Mouse (Mus musculus) testis, adult 2 months (tissue): ENCODE data around the gene Tbc1d12. TPM values are rescaled to one million over a fixed set of nuclear protein-coding genes. Genes with fewer than 3 reads are reported as not detected.

Experiments
- H3K27ac ChIP-seq: fragments of 200-500 bp; 2 replicates; pipeline ENCODE4 v1.5.1; 2012; ENCODE audit warnings: low read depth, low read length; ENCODE audit not compliant: control insufficient read depth, insufficient read depth
- H3K27me3 ChIP-seq: fragments of 200-500 bp; 2 replicates; pipeline ENCODE4 v1.6.1; 2012; ENCODE audit warnings: mild to moderate bottlenecking, low read length, moderate library complexity; ENCODE audit not compliant: control insufficient read depth, insufficient read depth
- H3K36me3 ChIP-seq: fragments of 200-500 bp; 2 replicates; pipeline ENCODE4 v1.6.1; 2012; ENCODE audit warnings: mild to moderate bottlenecking, low read length; ENCODE audit not compliant: control insufficient read depth, insufficient read depth
- H3K4me1 ChIP-seq: fragments of 200-500 bp; 2 replicates; pipeline ENCODE4 v1.6.1; 2012; ENCODE audit warnings: low read length; ENCODE audit not compliant: control insufficient read depth, insufficient read depth
- H3K4me3 ChIP-seq: fragments of 200-500 bp; 2 replicates; pipeline ENCODE4 v1.5.1; 2012; ENCODE audit warnings: low read depth, mild to moderate bottlenecking, low read length, moderate library complexity, mixed read lengths; ENCODE audit not compliant: control insufficient read depth
- CTCF ChIP-seq: fragments of 200-500 bp; IDR thresholded peaks from 2 replicates; pipeline ENCODE4 v1.5.1; 2012; ENCODE audit warnings: low read depth, mild to moderate bottlenecking, inconsistent platforms, low read length, moderate library complexity; ENCODE audit not compliant: control insufficient read depth, insufficient read depth, insufficient replicate concordance
- POLR2A ChIP-seq: fragments of 200-500 bp; IDR thresholded peaks from 2 replicates; pipeline ENCODE4 v1.6.1; 2012; ENCODE audit warnings: low read depth, mild to moderate bottlenecking, inconsistent platforms, low read length, moderate library complexity; ENCODE audit not compliant: control insufficient read depth
- polyA plus RNA-seq: library from polyadenylated mRNA; depleted of rRNA; stranded (reverse); fragments of >200 nt; gene quantifications from 2 replicates; pipeline ENCODE4 v1.2.3, GENCODE M21; 2012; rRNA removed

The Tbc1d12 gene
- polyA plus RNA-seq = 4.8 and 5.0 TPM in 2 replicates

GRCm38 (mm10) chr19:38836438-38837170 is at the start of gene Tbc1d12:
Gene Tbc1d12, plus strand, starts transcription at chr19:38836579.
- H3K27ac ChIP-seq = peak within 1 kb of the TSS; percentile 89
- peak within 1 kb of the TSS; percentile 90 for H3K4me3 ChIP-seq
- H3K27me3 ChIP-seq = no peaks in the 10 kb centered on the region
- TF ChIP-seq CTCF (no peak), POLR2A (peak; percentile 62)
- H3K36me3 ChIP-seq = no peaks in the 10 kb centered on the region
- peaks cover 4% of the 10 kb centered on the region; the same call in 1 of the 2 replicates for H3K4me1 ChIP-seq

- peaks cover 2% of the 10 kb centered on the region; the same call in 1 of the 2 replicates for H3K36me3 ChIP-seq
These were observed 48.6 kb upstream of the Tbc1d12 start for GRCm38 (mm10) chr19:38787756-38788155.

DNA sequence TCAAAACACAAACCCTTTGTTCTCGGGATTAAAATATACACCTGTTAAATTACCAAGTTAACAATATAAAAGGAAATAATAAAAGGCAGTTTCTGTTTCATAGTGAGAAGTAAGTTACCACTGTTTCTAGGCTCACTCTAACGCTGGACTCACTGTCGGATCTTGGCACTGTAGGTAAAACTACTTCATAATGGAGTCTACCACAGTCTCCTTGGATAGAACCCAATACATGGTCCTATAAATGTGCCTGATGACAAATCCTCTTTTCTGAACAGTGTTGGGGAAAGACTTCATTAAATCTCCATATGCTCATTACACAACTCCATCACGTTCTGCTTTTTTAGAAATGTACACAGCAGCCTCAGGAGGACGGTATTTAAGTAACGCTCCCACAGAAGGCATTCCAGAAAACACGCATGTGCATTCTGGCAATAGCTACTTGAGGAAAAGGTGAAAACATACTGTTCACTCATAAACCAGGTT is 42.8 kb upstream of the Tbc1d12 start:
- Histone ChIP-seq H3K27me3 (no peaks in the 10 kb centered on the region), H3K27ac (no peak overlapping the region), H3K4me1 (no peaks in the 10 kb centered on the region), H3K36me3 (peaks cover 3% of the 10 kb centered on the region), H3K4me3 (no peak overlapping the region)
- no peak for TF ChIP-seq CTCF
- TF ChIP-seq POLR2A = no peak

More at GRCm38 (mm10) chr19:38787756-38788155, 48.6 kb upstream of the Tbc1d12 start:
- TF ChIP-seq POLR2A (no peak), CTCF (no peak)
- Histone ChIP-seq H3K27me3 (no peaks in the 10 kb centered on the region), H3K4me3 (no peak overlapping the region), H3K27ac (no peak overlapping the region), H3K4me1 (no peaks in the 10 kb centered on the region)

GRCm38 (mm10) chr19:38796546-38796945 is 39.8 kb upstream of the Tbc1d12 start:
- H3K27ac ChIP-seq = no peak overlapping the region
- H3K36me3 ChIP-seq = peaks cover 1% of the 10 kb centered on the region
- no peak for TF ChIP-seq POLR2A
- no peaks in the 10 kb centered on the region for H3K27me3 ChIP-seq
- no peaks in the 10 kb centered on the region for H3K4me1 ChIP-seq
- H3K4me3 ChIP-seq = no peak overlapping the region

GRCm38 (mm10) chr19:38798291-38798690 is 38.1 kb upstream of the Tbc1d12 start:
- Histone ChIP-seq H3K27ac (no peak overlapping the region), H3K36me3 (peaks cover 1% of the 10 kb centered on the region), H3K4me1 (no peaks in the 10 kb centered on the region), H3K27me3 (no peaks in the 10 kb centered on the region), H3K4me3 (no peak overlapping the region)
- no peak for TF ChIP-seq CTCF
- no peak for TF ChIP-seq POLR2A

- H3K27ac ChIP-seq = no peak overlapping the region
- peaks cover 1% of the 10 kb centered on the region for H3K36me3 ChIP-seq
These were observed 37.6 kb upstream of the Tbc1d12 start for GRCm38 (mm10) chr19:38798801-38799200.

DNA sequence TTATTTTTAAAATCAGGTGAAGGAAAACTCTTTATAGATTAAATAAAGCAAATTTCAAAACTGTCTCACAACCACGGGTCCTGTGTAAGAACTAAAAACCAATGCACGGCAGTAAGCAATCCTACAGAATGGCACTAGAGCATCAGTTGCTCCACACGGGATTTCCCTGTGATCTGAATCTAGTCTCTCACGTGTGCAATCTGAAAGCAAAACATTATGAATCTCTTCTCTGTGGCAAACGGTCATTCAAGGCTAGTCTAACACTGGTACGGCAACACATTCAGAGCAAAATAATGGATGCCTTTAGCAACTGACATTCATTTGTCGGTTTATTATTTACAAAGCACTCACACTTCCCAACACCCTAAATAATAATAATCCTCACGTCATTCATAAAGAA is 18.2 kb upstream of the Tbc1d12 start:
- Histone ChIP-seq H3K4me3 (peak overlapping the region; percentile 98; the same call in 1 of the 2 replicates), H3K27me3 (no peaks in the 10 kb centered on the region), H3K36me3 (peaks cover 2% of the 10 kb centered on the region; the same call in 1 of the 2 replicates), H3K4me1 (peaks cover 2% of the 10 kb centered on the region; the same call in 1 of the 2 replicates), H3K27ac (no peak overlapping the region)
- TF ChIP-seq CTCF = no peak
- no peak for TF ChIP-seq POLR2A

More at GRCm38 (mm10) chr19:38798801-38799200, 37.6 kb upstream of the Tbc1d12 start:
- Histone ChIP-seq H3K4me1 (no peaks in the 10 kb centered on the region), H3K4me3 (no peak overlapping the region), H3K27me3 (no peaks in the 10 kb centered on the region)
- no peak for TF ChIP-seq CTCF
- no peak for TF ChIP-seq POLR2A
